Mouse (Mus musculus): ENCODE results near the gene Mog.

DNA sequence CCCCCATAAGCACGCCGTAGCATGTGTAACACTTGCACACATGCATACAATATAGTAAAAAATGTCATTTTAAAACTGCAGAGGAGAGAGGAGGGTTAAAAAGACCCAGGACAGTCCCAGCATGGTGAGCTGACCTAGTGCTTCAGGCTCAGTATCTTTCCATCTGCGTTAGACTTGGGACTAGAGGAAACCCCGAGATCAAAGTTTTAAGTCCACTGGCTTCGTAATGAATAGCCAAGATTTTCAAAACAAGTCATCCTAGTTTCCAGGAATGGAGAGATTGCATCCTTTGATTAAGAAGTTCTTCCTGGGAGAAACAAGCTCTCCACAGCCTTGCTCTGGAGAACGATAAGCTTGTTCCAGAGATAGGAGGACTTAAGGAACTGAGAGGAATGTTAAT, 15.0 kb downstream of the Mog start:
- TF ChIP-seq CTCF (IDR thresholded peaks at IDR 0.05; ENCODE audit: borderline replicate concordance, insufficient read depth, low read length) = no peak
- TF ChIP-seq POLR2A (IDR thresholded peaks at IDR 0.05; ENCODE audit: low read depth, low read length) = no peak

Measured in embryonic fibroblast, embryonic 13.5 days (primary cell).